Mouse (Mus musculus) CD8-positive naive resting alpha-beta T cell, adult 2 months (primary cell): ENCODE data around the gene Rxrb.

ENCODE experiments used
- DNase-seq, 2 experiments: peaks; one replicate each; pipeline ENCODE4 v3.0.0; 2022; ENCODE audit warnings: low read depth in 2 of 2, low spot score in 2 of 2

Gene Rxrb

DNA sequence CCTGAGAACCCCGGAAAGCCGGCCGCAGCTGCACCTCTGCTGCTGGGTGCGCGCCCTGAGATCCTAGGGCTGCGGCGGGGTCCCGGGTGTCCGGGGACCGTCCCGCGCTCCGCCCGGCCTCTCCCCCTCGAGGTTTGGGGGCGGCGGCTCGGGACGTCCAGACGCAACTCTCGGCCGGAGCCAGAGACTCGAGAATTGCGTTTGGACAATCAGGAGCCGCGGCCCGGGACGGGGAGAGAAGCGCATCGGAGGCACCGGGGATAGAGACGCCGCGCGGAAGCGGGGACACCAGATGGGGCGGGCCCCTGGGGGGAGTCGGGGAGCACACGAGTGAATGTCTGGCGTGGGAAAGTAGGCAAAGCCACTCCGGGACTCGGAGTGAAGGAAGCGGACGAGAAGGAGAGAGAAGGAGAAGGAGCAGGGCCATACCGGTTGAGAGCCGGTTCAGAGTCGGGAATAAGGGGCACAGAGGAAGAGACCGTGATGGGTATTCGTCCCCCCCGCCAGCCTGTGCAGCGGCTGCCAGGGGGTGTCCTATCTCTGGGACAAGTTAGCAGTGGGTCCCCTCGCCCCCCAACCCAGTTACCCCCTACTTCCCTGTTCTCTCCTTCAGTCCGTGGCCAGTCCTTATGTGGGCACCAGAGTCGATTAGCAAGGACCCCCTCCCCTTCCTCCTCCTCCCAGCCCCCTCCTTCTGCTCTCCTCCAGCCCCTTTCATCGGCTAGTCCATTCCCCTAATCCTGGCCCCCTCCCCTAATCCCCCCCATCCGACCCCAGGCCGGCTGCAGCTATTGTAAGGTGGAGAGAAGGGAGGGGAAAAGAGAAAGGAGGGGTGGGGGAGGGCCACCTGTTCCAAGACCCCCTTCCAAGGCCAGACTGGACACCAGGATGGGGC is 6.5 kb upstream of the Rxrb start:
- DNase-seq, result no peak

DNA sequence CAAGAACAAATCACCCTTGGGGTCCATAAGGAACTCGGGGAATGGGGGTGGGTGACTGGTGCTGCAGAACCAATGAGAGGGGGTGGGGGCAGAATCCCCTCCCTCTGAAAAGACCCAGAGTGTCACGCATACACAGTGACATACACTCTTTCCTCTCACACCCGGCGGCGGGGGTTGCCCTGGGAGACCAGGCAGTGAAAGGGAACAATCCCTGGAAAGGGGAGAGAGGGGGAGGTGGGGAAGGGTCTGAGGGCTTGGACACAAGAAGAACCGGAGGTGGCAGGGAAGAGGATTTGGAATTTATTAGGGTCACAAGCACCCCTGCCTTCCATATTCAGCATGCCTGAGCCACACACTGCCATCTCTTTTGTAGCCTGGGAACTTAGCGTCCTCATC is 5.9 kb upstream of the Rxrb start:
- DNase-seq, result no peak

DNA sequence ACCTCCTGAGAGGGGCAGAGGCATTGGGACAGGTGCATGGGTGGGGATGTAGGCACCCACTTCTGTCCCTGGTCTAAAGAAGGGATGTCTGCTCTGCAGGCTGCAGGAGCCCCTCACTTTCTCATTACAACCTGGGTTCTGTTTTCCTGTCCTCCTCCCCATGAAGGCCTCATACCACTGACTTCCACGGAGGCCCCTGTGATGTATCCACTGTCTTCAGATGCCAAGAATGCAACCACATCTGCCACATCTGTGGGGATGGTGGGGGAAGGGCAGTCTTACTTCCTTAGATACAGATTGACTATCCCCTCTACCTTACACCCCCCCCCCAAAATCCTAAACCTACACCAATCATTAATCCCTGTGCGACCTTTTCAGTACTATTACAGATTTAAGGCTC is 5.4 kb upstream of the Rxrb start:
- no peak for DNase-seq

DNA sequence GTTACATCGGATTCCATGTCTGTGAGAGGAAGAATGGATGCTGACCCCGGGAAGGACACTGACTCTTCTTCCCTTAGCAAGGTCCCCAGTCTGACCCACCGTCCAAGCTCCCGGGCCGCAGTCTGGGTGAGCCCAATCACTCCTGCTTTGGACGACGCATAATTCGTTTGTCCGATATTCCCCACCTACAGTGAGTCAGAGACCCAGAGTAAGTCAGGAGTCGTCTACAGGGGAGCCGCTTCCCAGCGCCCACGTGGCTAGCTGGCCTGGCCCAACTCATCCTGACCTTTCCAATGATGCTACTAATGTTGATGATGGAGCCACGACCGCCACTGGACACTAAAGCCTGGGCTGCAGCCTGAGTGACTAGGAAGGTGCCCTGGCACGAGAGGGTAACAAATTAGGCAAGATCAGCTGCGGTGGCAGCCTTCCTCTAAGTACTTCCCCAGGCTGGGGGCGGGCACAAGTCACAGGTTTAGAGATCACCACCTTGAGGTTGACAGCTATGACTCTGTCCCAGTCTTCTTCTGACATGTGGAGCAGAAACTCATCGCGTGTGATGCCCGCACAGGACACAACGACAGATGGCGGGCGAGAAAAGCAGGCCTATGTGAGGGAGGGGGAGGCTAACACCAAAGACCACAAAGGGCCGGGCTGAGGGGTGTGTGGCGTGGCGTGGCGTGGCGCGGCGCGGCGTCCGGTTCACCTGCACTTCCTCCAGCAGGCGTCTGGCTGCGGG is 4.5 kb upstream of the Rxrb start:
- DNase-seq, result peak; percentile 61 to 67

DNA sequence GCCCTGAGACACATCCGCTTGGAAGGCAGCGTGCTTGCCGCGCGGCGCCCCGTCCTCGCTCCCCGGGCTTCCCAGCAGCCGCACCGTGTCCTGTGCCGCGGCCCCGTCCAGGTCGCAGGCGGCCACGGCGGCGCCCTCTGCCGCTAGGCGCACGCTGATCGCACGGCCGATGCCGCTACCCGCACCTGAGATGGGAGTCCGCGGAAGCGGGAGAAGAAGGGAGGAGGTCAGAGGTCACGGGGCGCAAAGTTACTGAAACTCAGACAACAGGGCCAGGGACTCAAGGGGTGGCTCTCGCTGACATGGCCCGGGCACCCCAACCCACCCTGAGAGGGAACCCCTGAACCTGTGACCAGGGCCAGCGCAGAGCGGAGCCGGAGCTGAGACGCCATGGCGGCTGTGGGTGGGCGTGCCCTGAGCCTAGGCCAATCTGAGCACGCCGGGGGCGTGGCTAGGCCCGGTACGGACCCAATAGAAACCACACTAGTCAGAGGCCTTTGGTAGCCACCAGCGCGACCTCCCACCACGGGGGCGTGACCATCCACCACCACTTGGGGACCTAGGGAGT is 3.9 kb upstream of the Rxrb start, which contains the start of gene H2-Ke6:
Gene H2-Ke6, minus strand, starts transcription at position 405 of the 568 bp plus-strand sequence.
- DNase-seq, result peak; percentile 74 to 80

DNA sequence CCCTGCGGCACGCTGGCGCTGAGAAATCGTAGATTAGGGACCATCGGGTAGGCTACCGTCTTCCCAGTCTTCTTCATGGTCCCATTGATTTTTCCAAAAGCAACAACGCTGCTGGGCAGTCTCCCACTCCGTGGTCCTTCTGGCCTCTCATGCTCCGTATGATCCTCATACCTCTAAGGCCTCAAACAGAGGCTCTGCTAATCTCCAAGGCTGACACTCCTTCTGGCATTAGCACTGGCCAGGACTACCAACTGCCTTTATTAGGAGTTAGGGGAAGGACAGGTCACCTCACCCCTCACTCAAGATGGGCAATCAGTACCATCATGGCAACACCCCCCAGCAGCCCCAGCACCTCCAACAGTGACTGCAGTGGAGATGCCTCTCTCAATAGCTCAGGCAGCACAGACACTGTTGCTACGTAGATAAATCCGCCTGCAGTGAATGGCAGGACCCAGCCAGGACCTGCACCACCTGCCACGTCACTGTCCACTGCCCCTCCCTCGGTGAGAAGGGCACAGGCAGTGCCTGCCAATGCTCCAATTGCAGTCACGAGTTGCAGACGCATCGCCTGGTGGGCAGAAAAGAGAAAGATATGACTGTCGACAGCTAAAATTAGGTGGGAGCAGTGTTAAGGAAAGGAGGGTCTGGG is 3.0 kb upstream of the Rxrb start:
- DNase-seq, result no peak

DNA sequence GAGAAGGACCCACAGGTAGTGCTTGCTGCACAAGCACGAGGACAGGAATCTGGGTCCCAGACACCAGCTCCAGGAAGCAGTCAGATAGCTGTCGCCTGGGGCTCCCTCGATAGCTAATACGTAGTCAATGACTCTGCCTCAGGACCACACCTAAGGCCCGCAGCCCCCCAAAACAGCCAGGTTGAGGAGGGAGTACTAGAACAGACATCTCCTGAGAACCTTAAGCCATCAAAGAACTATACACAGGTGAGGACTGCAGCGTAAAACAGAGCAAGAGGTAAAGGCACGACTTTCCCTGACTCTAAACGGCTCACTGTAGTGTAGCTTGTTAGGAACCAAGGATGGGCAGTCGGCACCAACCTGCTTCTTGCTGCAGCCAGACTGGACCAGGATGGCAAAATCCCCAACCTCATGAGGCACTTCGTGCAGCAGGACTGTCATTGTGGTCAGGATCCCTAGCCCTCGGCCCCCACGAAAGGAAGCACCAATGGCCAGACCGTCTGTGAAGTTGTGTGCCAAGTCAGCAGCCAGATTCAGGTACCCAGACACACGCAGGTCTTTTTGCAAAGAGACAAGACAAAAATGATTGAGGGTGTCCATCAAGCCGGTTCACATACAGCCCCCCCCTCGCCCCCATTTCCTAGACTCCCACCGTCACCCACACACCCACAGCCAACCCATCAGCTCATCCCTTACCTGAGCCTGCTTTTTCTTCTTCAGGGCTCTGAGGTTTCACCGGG is 2.3 kb upstream of the Rxrb start:
- DNase-seq, result no peak

DNA sequence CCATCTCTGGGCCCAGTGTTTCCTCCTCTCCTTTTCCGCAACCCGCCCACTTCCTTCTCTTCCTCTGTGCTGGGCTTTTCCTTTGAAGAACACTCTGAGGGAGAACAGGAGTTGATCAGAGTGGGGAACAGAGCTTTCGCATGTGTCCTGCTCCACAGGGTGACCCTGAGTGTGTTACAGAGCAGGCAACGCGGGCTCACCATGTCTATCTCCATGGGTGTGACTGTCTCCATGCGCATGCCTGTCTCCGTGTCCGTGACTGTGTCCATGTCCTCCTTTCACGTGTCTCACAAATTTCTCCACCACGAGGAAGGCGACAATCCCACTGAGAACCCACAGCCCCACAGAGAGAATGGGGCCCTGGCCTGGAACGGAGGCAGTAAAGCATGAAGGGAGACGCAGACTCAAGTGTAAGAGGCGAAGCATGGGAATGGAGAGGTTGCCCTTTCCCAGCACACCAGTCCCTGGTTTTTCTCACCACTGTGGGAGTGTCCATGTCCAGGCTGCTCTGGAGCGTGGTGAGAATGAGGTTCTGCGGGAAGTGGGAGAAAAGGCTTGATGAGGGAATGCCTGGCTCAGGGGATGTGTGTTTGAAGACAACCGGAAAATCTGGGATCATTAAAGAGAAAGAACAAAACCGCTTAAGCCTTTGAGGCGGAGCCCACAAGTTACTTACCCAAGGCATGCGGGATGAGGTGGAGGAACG is 1.6 kb upstream of the Rxrb start:
- DNase-seq, result no peak

DNA sequence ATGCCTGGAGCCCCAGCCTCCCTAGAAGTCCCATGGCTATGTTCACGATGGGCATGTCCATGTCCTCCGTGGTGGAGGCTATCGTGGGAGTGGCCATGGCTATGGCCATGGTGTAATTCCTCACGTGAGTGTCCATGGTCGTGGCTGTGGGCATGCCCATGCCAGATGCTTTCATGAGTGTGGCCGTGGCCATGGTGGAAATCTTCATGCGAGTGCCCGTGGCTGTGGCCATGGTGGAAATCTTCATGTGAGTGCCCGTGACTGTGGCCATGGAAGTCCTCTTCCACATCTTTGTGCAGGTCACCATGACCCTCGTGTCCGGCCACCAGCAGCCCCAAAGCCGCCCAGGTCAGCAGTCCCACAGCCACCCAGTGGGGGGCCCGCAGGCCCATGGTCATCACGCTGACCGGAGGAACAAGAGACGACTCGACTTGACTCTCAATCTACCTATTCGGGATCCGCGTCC is 718 bp upstream of the Rxrb start:
- no peak for DNase-seq

DNA sequence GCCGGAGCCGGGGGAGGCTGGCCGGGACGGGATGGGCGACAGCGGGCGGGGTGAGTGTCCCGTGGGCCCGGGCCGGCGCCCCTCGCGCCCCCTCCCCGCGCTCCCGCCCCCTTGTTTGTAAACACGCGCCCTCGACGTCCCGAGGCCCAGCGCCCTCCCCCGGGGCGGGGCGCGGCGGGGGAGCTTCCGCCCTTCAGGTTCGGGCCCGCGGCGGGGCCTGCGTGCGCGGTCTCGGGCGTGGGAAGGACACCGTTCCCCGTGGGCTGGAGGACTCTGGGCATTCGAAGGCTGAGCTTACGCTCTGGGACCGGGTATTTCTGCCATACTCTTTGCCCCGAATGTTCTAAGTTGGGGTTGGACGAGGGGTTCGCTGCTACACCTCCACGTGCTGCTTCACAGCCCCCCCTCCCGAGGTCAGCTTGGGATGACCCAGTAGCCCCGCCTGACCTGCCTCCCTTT is 591 bp downstream of the Rxrb start:
- peak; percentile 48 to 51 for DNase-seq

DNA sequence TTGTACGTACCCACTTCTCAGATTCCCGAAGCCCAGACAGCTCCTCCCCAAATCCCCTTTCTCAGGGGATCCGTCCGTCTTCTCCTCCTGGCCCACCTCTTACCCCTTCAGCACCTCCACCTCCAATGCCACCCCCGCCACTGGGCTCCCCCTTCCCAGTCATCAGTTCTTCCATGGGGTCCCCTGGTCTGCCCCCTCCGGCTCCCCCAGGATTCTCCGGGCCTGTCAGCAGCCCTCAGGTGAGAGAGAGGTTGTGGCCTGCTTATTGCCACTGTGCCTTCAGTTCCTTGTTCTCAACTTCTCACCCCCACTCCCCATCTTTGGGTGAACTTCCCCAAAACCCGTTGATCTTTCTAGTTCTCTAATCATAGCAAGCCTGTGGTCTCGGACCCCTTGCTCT is 1.2 kb downstream of the Rxrb start:
- DNase-seq, result no peak

DNA sequence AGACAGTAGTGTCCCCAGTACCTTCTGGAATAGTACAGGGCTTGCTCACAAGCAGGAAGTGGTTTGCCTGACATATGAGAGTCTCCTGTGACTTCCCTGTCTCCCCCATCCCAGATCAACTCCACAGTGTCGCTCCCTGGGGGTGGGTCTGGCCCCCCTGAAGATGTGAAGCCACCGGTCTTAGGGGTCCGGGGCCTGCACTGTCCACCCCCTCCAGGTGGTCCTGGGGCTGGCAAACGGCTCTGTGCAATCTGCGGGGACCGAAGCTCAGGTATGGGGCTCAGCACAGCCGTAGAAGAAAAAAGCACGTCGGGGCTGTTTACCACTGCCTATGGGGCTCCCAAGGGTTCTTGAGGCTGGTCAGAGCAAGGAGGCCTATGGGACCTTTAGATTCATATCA is 1.8 kb downstream of the Rxrb start:
- no peak for DNase-seq

DNA sequence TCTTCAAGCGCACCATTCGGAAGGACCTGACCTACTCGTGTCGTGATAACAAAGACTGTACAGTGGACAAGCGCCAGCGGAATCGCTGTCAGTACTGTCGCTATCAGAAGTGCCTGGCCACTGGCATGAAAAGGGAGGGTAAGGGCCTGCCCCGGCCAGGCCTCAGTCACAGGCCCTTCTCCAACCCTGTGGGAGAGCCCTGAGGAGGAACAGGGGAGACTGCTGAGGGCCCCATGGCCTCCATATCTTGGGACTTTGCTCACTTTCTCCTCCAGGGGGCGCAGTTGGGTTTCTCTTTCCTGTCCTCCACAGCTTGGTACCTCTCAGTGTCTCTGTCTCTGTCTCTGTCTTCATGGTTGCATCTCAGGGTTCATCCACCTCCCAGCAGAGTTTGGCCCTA is 2.5 kb downstream of the Rxrb start:
- peak; percentile 76 to 83 for DNase-seq

DNA sequence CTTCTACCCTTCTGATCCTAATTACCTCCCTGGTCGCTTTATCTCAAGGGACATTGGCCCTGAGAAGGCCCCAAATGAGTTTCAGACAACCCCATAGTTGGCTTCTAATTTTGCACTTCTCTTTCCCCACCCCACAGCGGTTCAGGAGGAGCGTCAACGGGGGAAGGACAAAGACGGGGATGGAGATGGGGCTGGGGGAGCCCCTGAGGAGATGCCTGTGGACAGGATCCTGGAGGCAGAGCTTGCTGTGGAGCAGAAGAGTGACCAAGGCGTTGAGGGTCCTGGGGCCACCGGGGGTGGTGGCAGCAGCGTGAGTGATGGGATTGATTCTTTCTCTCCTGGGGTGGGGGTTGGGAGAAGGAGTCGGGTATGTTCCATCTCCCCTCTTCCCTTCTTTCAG is 3.9 kb downstream of the Rxrb start:
- no peak for DNase-seq

DNA sequence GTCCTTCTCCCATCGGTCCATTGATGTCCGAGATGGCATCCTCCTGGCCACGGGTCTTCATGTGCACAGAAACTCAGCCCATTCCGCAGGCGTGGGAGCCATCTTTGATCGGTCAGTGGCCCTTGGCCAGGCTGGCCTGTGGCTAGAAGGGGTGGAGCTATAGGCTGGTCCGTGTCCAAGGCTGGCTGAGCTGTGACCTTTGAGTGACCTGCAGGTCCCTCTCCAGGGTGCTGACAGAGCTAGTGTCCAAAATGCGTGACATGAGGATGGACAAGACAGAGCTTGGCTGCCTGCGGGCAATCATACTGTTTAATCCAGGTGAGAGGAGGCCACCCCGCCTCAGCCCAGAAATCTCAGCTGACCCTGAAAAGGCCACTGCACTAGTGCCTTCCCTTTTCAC is 5.0 kb downstream of the Rxrb start:
- DNase-seq, result no peak

DNA sequence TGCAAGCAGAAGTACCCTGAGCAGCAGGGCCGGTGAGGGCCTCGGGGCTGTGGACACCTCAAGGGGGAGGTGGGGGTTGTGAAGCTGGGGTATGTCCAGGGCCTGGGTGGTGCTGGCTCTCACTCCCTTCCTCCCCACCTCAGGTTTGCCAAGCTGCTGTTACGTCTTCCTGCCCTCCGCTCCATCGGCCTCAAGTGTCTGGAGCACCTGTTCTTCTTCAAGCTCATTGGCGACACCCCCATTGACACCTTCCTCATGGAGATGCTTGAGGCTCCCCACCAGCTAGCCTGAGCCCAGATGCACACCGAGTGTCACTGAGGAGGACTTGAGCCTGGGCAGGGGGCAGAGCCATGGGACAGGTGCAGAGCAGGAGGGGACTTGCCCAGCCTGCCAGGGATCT is 5.6 kb downstream of the Rxrb start:
- no peak for DNase-seq

DNA sequence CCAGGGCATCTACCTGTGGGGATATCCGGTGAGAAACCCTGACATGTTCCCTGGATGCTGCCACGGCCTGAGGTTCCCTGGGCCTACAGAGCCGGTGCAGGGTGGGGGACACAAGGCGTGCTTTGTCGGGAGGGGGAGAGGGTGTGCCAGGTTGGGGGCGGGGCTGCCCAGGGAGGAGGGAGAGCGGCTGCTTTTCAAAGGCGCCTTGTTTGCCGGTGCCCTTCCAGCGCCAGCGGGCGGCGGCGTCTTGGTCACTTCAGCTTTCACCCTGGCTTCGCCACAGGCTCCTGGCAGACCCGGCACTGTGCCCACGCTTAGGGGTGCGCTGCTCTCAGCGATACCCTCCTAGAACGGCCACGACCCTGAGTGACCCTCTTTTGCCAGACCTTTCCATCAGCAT is 6.8 kb downstream of the Rxrb start:
- no peak for DNase-seq

DNA sequence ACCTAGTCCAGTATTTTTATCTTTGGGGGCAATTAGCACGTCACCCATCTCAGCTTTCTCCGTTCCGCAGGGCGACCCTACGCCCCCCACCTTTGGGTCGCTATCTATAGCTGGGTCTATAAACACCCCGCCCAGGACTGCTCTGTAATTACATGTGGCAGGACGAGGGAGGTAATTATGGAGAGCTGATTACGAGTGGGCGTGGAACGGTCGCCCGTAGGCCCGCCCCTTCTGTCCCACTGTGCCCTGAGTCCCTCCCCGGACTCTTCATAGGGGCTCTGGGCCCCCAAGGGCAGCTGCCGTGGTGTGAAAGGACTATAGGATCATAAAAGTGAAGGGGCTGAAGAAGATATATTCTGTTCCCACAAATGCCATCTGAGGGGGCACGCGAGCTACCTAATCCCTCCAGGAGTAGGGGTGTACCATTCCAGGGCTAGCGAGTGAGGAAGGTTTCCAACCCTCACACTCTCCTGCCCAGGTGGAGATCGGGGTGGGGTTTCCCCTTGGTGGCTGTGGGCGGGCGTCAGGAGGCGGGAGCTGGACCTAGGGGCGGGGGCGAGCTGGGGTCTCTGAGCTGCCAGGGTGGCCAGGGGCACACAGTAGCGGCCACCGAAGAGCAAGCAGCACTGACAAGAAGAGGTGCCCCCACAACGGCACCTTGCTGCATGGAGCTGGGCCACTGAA is 7.4 kb downstream of the Rxrb start, which contains the start of gene Col11a2:
Gene Col11a2, plus strand, starts transcription at position 560 of the 684 bp plus-strand sequence.
- no peak for DNase-seq
